13 mouse cellular contexts compared by ENCODE assay signal in genomic region chr2:115348263-115348662, GRCm38 (mm10).
DNase-seq lines count a peak whose midpoint lies in the region; ATAC-seq and TF ChIP-seq lines count a peak whose summit lies in the region.
"Had no signal": no experiment of that assay in that cellular context is flagged by ENCODE, and none has a peak within 500 bp of the region (broad histone marks: within the 10 kb centered on the region; RNA-seq: fewer than 3 reads in every experiment).

No protein-coding gene starts in this region.

- H3K9me3 ChIP-seq in heart, embryonic 11.5 days (replicated peaks; ENCODE audit: control insufficient read depth, low read length), result no peaks in the 10 kb centered on the region
- no peaks in the 10 kb centered on the region for H3K9me3 ChIP-seq in midbrain, embryonic 14.5 days (ENCODE audit: control insufficient read depth, low read length)
- no peaks in the 10 kb centered on the region for H3K9me3 ChIP-seq in midbrain, embryonic 16.5 days (replicated peaks; ENCODE audit: control insufficient read depth, low read length, poor library complexity, severe bottlenecking)
- H3K9me3 ChIP-seq in embryonic facial prominence, embryonic 12.5 days, result no peaks in the 10 kb centered on the region
- H3K9me3 ChIP-seq in limb, embryonic 14.5 days (ENCODE audit: control insufficient read depth, low read length), result no peaks in the 10 kb centered on the region
- H3K9me3 ChIP-seq: hindbrain, embryonic 15.5 days; midbrain, embryonic 12.5 days had no signal

- no peaks in the 10 kb centered on the region for H3K36me3 ChIP-seq in heart, embryonic 11.5 days (ENCODE audit: control insufficient read depth, insufficient read depth, low read length)
- H3K36me3 ChIP-seq in midbrain, embryonic 14.5 days (ENCODE audit: control insufficient read depth, insufficient read depth, low read length), result no peaks in the 10 kb centered on the region
- H3K36me3 ChIP-seq in midbrain, embryonic 16.5 days (ENCODE audit: control insufficient read depth, insufficient read depth, low read length), result no peaks in the 10 kb centered on the region
- no peaks in the 10 kb centered on the region for H3K36me3 ChIP-seq in embryonic facial prominence, embryonic 12.5 days
- no peaks in the 10 kb centered on the region for H3K36me3 ChIP-seq in limb, embryonic 14.5 days (ENCODE audit: control insufficient read depth, insufficient read depth, low read length)
- H3K36me3 ChIP-seq: hindbrain, embryonic 15.5 days; midbrain, embryonic 12.5 days had no signal

- H3K27me3 ChIP-seq in heart, embryonic 11.5 days (ENCODE audit: control insufficient read depth, insufficient read depth, low read length), result no peaks in the 10 kb centered on the region
- no peaks in the 10 kb centered on the region for H3K27me3 ChIP-seq in midbrain, embryonic 14.5 days (ENCODE audit: control insufficient read depth, insufficient read depth, low read length)
- H3K27me3 ChIP-seq in midbrain, embryonic 16.5 days (ENCODE audit: control insufficient read depth, insufficient read depth, low read depth, low read length), result no peaks in the 10 kb centered on the region
- H3K27me3 ChIP-seq in embryonic facial prominence, embryonic 12.5 days, result no peaks in the 10 kb centered on the region
- H3K27me3 ChIP-seq in limb, embryonic 14.5 days (ENCODE audit: control insufficient read depth, insufficient read depth, low read length), result no peaks in the 10 kb centered on the region
- H3K27me3 ChIP-seq: hindbrain, embryonic 15.5 days had no signal

- H3K27ac ChIP-seq in heart, embryonic 11.5 days (ENCODE audit: low read depth, low read length), result 0 out of 2 replicates have a peak overlapping the region, but pooled peaks have one; percentile 22
- H3K27ac ChIP-seq in midbrain, embryonic 14.5 days (replicated peaks; ENCODE audit: low read depth, low read length), result no peak overlapping the region
- no peak overlapping the region for H3K27ac ChIP-seq in midbrain, embryonic 16.5 days (ENCODE audit: low read length)
- H3K27ac ChIP-seq in embryonic facial prominence, embryonic 12.5 days, result peak overlapping the region; percentile 54; the same call in 1 of the 2 replicates
- H3K27ac ChIP-seq in limb, embryonic 14.5 days (replicated peaks; ENCODE audit: low read depth, low read length), result no peak overlapping the region
- H3K27ac ChIP-seq: hindbrain, embryonic 15.5 days; midbrain, embryonic 12.5 days had no signal

- no peak for DNase-seq in heart, adult 8-10 months (ENCODE audit: low spot score)
- peak; percentile 42 for DNase-seq in midbrain, embryonic 14.5 days
- DNase-seq in limb, embryonic 14.5 days (ENCODE audit: low spot score), result peak; percentile 77
- no peak for DNase-seq in left cerebral cortex, adult 9 months (ENCODE audit: low spot score in 2 of 2)
- DNase-seq in right cerebral cortex, postnatal 14 days, result no peak
- DNase-seq: cerebellum, adult 18-20 months; lung, adult 2 months; thymus, adult 18-20 months had no signal

- H3K4me1 ChIP-seq in heart, embryonic 11.5 days (ENCODE audit: control insufficient read depth, insufficient read depth, low read length), result peaks cover 4% of the 10 kb centered on the region; the same call in 1 of the 2 replicates
- no peaks in the 10 kb centered on the region for H3K4me1 ChIP-seq in midbrain, embryonic 14.5 days (ENCODE audit: control insufficient read depth, insufficient read depth, low read length)
- no peaks in the 10 kb centered on the region for H3K4me1 ChIP-seq in midbrain, embryonic 16.5 days (ENCODE audit: control insufficient read depth, insufficient read depth, low read length)
- H3K4me1 ChIP-seq in embryonic facial prominence, embryonic 12.5 days, result 0 out of 2 replicates have a peak, but pooled peaks cover 6% of the 10 kb centered on the region
- H3K4me1 ChIP-seq in limb, embryonic 14.5 days (ENCODE audit: control insufficient read depth, insufficient read depth, low read length), result peaks cover 10% of the 10 kb centered on the region; the same call in 1 of the 2 replicates
- H3K4me1 ChIP-seq: hindbrain, embryonic 15.5 days had no signal

- ATAC-seq in heart, embryonic 11.5 days (replicated peaks; ENCODE audit: insufficient number of reproducible peaks, low FRiP score, low TSS enrichment), result no peak
- no peak for ATAC-seq in midbrain, embryonic 14.5 days (ENCODE audit: low FRiP score, low TSS enrichment)
- no peak for ATAC-seq in midbrain, embryonic 16.5 days
- no peak for ATAC-seq in embryonic facial prominence, embryonic 12.5 days (ENCODE audit: insufficient number of reproducible peaks, insufficient read depth, low FRiP score, low TSS enrichment)
- ATAC-seq in limb, embryonic 14.5 days (ENCODE audit: low FRiP score, low read depth), result peak; percentile 55; the same call in 1 of the 2 replicates

- no peak overlapping the region for H3K9ac ChIP-seq in heart, embryonic 11.5 days (ENCODE audit: low read depth, low read length)
- no peak overlapping the region for H3K9ac ChIP-seq in midbrain, embryonic 14.5 days (replicated peaks; ENCODE audit: low read length)
- H3K9ac ChIP-seq in midbrain, embryonic 16.5 days (ENCODE audit: low read depth, low read length), result no peak overlapping the region
- H3K9ac ChIP-seq in embryonic facial prominence, embryonic 12.5 days, result no peak overlapping the region
- no peak overlapping the region for H3K9ac ChIP-seq in limb, embryonic 14.5 days (ENCODE audit: low read depth, low read length, severe bottlenecking)
- H3K9ac ChIP-seq: hindbrain, embryonic 15.5 days; midbrain, embryonic 12.5 days had no signal

- 2% methylated on average over 2 of the region's 2 CpGs for WGBS in heart, embryonic 11.5 days (ENCODE audit: insufficient replicate concordance)
- 28% methylated on average over 2 of the region's 2 CpGs for WGBS in midbrain, embryonic 14.5 days
- WGBS in midbrain, embryonic 16.5 days, result 16% methylated on average over 2 of the region's 2 CpGs
- WGBS in embryonic facial prominence, embryonic 12.5 days, result 7% methylated on average over 2 of the region's 2 CpGs
- 4% methylated on average over 2 of the region's 2 CpGs for WGBS in limb, embryonic 14.5 days

- no peak overlapping the region for H3K4me3 ChIP-seq in heart, embryonic 11.5 days (ENCODE audit: low read depth, low read length)
- no peak overlapping the region for H3K4me3 ChIP-seq in midbrain, embryonic 14.5 days (replicated peaks; ENCODE audit: low read depth, low read length)
- no peak overlapping the region for H3K4me3 ChIP-seq in midbrain, embryonic 16.5 days (ENCODE audit: low read depth, low read length)
- H3K4me3 ChIP-seq in embryonic facial prominence, embryonic 12.5 days, result no peak overlapping the region
- no peak overlapping the region for H3K4me3 ChIP-seq in limb, embryonic 14.5 days (replicated peaks; ENCODE audit: low read length)
- H3K4me3 ChIP-seq: hindbrain, embryonic 15.5 days; midbrain, embryonic 12.5 days had no signal

- H3K4me2 ChIP-seq in heart, embryonic 11.5 days, result no peak overlapping the region; the same call in 1 of the 2 replicates
- H3K4me2 ChIP-seq in midbrain, embryonic 14.5 days (ENCODE audit: low read length), result no peak overlapping the region
- H3K4me2 ChIP-seq in midbrain, embryonic 16.5 days (ENCODE audit: low read length), result no peak overlapping the region
- no peak overlapping the region for H3K4me2 ChIP-seq in embryonic facial prominence, embryonic 12.5 days (replicated peaks)
- no peak overlapping the region for H3K4me2 ChIP-seq in limb, embryonic 14.5 days (replicated peaks; ENCODE audit: low read depth, low read length, severe bottlenecking)
- H3K4me2 ChIP-seq: hindbrain, embryonic 15.5 days; midbrain, embryonic 12.5 days had no signal

- TF ChIP-seq POLR2A in limb, embryonic 14.5 days (IDR thresholded peaks at IDR 0.05; ENCODE audit: borderline replicate concordance, extremely low read depth, insufficient read depth, insufficient read length), result no peak

Comparison
In these comparisons a context has a peak if more than half of its experiments do, and no peak if none do; other contexts are left out.
1. H3K27ac ChIP-seq: peak in heart, embryonic 11.5 days (single experiment) and embryonic facial prominence, embryonic 12.5 days (single experiment); none in midbrain, embryonic 14.5 days (single experiment), midbrain, embryonic 16.5 days (single experiment) and limb, embryonic 14.5 days (single experiment).
2. DNase-seq: peak in midbrain, embryonic 14.5 days (single experiment) and limb, embryonic 14.5 days (single experiment); none in heart, adult 8-10 months (single experiment), left cerebral cortex, adult 9 months (0 of 2) and right cerebral cortex, postnatal 14 days (single experiment).